Mouse (Mus musculus) layer of hippocampus, adult 18-20 months (tissue): ENCODE measurements at regions not wholly inside any gene's neighbourhood (a gene's known extent, or its start where the extent isn't known, plus 50 kb on each side); places are given as distances from the start of the nearest gene placed in this dataset.

Experiments
- DNase-seq, 2 experiments: peaks; one replicate each; pipeline ENCODE4 v3.0.0; 2022; ENCODE audit warnings: low spot score in 2 of 2

- DNase-seq, result peak in 1 of 2 experiments; percentile 11
These were observed 192.6 kb downstream of the Otor start for GRCm38 (mm10) chr2:143270826-143271225.

DNA sequence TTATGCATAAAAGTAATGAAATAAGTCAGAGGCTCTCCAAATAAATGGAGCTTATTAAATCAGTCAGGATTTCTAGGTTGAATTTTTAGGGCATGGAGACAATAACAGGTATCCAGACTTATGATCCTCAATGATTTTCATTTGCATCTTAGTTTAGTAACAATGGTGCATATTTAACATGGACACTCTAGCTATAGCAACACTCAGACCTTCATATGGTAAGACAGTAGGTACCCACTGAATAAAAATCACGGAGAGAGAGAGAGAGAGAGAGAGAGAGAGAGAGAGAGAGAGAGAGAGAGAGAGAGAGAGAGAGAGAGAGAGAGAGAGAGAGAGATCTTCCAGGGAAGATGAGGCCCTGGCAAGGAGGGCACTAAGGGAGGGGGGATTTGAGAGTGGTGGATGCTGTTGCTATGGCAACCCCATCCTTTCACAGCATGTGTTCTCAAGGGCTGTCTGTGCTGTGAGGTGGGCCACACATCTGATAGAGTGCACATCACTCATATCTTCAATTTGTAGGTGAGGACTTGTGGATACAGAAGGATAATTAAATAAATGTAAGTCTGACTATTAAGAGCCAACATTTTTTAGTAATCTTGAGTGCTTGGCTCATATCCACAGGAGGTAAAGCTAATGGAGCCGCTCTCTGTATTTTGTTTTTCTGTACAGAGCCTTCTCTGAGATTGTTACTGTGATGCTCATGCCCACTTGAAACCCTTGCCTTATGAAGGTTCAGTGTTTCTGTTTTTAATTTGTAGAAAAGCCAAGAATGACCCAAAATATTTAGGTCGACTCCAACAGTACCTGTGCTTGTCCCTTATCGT, 227.7 kb downstream of the Otor start:
- DNase-seq, result peak; percentile 5 to 48

GRCm38 (mm10) chr2:143306571-143306925, 228.3 kb downstream of the Otor start:
- DNase-seq, result no peak

- no peak for DNase-seq
These were observed 220.5 kb upstream of the Pcsk2 start for GRCm38 (mm10) chr2:143325486-143325885.

GRCm38 (mm10) chr2:143332071-143332470, 213.9 kb upstream of the Pcsk2 start:
- no peak for DNase-seq

- peak in 1 of 2 experiments; percentile 12 for DNase-seq
These were observed 205.6 kb upstream of the Pcsk2 start for GRCm38 (mm10) chr2:143340364-143340763.

DNA sequence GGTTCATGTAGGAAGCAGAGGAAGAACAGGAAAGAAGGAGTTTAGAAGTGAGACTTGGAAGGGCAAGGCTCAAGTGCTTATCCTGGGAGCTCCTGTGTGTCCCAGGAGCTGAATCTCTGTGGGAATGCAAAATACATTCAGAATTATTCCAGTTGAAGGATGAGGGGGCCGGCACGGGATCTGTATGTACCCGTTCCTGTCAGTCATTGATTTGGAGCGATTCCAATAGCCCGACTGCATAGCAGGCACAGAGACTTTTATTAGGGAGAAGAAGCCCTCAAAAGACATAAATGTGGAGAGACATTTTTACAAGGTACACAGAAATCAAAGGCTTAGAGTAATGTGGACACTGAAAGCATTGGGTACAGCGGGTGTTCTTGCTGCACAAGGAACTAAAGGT, 181.8 kb upstream of the Pcsk2 start:
- peak in 1 of 2 experiments; percentile 63 for DNase-seq

DNA sequence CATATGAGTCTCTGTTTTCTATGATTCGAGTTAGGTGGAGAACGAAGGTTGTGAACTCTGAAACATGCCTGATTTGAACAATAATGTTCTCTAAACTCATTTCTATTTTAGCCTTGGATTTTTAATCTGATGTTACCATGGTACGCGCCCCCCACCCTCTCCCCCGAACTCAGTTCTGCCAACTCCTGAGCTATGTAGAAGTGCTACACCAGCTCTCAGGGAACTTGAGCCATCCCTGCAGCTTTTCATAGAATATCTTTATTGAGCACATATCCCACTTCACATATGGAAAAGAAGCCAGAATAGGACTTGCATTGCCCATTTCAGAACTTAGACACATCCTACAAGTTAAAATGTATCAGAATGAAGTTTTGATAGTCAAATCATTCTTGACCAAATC, 180.0 kb upstream of the Pcsk2 start:
- no peak for DNase-seq
